Mouse (Mus musculus) small intestine, adult 2 months (tissue): Measurements from ENCODE around the gene Syn2.

Experiments
- CTCF ChIP-seq: fragments of 200-500 bp; IDR thresholded peaks from 2 replicates; pipeline ENCODE4 v1.5.1; 2012; ENCODE audit warnings: low read depth, mild to moderate bottlenecking, control low read depth, inconsistent platforms, low read length, moderate library complexity, mixed read lengths; ENCODE audit not compliant: insufficient replicate concordance, insufficient read length; ENCODE audit errors: extremely low read depth
- POLR2A ChIP-seq: fragments of 200-500 bp; IDR thresholded peaks from 2 replicates; pipeline ENCODE4 v1.6.1; 2012; ENCODE audit warnings: low read depth, mild to moderate bottlenecking, control low read depth, inconsistent platforms, low read length, moderate library complexity

DNA sequence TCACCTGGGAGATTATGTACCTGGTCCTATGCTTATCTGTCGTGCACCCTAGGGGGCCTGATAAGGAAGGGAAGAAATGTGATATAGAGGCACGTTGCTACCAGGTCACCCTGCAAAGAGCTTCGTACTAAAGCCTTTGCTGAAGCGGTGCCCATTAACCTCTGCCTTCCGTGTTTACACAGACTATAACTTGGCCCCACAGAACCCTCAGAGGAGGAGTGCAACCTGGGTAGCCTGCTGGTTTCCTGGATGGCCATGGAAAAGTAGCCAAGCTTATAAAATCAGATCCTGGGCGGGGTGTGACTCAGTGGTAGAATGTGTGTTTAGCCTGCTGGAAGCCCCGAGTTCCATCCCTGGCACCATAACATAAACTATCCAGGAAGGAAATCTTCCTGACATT, 179.2 kb downstream of the Syn2 start:
- no peak for TF ChIP-seq POLR2A
- no peak for TF ChIP-seq CTCF
